Mouse (Mus musculus) right cerebral cortex, adult 18-20 months (tissue): Measurements from ENCODE around the gene Ralbp1.

Source experiments
- DNase-seq: peaks from one replicate; pipeline ENCODE4 v3.0.0; 2022; ENCODE audit warnings: mixed read lengths

Ralbp1 gene

GRCm38 (mm10) chr17:65889476-65889875 is 3.9 kb upstream of the Ralbp1 start:
- no peak for DNase-seq

- DNase-seq, result no peak
Measured at GRCm38 (mm10) chr17:65886571-65886970, 973 bp upstream of the Ralbp1 start.

GRCm38 (mm10) chr17:65885398-65885696 is 251 bp downstream of the Ralbp1 start:
- no peak for DNase-seq

DNA sequence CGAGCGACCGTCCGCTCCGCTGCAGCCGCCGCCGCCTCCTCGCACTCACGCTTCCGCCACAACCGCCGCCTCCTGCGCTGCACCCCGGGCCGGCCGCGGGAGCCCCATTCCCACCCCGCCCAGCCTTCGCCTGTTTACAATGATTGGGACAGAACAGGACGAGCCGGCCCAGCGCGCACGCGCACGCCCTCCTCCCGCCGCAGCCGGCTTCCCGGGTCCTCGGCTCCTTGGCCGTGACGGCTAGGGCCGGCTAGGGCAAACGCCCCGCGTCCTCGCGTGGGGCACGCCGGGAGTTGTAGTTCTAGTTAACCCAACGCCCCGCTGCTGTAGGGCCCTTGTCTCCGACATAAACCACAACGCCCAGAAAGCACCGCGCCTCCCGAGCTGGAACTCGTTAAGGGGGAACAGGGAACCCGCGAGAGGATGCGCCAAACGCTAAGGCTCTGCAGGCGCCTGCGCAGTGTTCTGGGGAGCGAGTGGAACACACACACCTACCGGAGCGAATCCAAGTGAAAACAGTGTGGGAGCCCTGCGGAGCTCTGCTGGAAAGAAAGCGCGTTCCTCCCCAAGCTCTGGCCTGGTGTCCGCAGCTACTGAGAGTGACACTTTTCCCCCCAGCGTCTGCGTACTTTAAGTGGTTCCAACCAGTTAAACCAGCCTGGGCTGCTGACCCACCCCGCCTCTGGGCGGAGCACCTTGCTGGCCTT is 754 bp downstream of the Ralbp1 start:
- DNase-seq, result peak; percentile 100

DNA sequence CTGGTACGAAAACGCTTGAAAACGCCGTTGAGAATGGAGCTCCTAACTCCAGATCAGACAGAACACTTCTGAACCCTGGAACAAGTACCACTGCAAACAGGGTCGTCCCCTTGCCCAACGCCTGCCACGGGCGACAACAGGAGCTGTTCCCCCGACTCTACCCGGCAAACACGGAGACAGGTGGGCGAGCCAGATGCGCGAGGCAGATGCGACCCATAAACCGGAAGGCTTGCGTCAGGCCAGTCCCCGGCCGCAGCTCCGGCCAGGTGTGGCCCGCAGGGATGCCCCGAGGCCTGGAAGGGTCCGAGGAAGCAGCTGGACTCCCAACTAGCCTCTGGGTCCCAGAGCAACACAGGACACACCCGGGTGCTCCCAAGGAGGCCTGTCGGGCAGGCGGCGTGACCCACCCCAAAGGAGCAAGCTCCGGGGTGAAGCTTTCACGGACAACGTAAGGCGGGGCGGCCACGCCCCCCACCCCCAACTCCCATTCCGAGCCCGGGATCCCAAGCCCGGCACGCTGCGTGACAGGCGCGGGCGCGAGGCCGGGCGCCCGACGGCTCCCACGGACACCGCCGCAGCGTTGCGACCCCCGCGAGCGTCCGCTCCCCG is 1.4 kb downstream of the Ralbp1 start:
- DNase-seq, result peak; percentile 49

DNA sequence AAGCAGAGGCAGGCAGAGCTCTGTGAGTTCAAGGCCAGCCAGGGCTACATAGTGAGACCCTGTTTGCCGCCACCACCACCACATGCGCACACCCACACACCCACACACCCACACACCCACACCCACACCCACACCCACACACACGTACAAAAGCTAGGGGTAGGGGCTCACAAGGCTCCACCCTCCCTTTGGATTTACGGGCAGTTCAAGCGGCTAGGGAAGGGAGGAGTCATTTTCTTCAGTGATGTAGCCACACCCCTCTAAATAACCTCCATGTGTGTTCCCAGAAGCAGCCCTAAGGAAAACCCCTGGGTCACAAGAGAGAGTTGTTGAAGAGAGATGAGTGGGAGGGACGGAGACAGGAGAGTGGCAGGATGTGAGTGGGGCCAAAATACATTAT is 8.6 kb downstream of the Ralbp1 start:
- no peak for DNase-seq

DNA sequence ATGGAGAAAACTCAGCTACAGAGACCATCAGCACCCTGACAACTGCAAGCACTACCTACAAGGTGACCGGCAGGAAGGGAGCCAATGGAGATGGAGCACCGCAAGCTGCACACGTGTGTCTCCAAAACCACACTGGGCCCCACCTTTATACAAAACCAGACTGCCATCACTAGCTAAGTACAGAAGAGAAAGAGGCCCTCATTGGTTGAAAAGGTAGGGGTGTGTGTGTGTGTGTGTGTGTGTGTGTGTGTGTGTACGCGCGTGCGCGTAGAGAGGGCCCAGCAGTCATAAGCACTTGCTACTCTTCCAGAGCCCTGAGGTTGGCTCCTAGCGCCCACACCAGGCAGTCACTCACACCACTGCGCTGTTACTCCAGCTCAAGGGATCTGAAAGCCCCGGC is 11.8 kb downstream of the Ralbp1 start:
- DNase-seq, result no peak

- DNase-seq, result no peak
Measured at GRCm38 (mm10) chr17:65873156-65873555, 12.4 kb downstream of the Ralbp1 start.

- no peak for DNase-seq
Measured at GRCm38 (mm10) chr17:65872652-65873051, 12.9 kb downstream of the Ralbp1 start.

DNA sequence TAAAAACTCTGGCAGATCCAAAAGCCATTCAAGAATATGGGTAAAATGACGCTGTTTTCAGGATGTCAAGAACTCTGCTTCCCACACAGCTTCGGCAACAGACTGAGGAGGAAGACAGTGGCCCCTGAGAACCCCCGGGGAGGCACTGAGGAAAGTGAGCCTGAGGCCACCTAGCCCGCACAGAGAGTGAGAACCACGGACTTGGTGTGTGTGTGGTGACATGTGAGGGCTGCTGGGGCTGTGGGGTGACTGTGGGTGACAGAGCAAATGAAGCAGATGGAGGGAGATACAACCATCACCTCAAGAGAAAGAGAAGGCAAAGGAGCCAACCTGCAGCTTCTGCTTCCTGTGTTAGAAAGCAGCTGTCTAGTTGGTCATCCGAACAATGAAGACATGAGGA is 13.5 kb downstream of the Ralbp1 start:
- DNase-seq, result no peak

DNA sequence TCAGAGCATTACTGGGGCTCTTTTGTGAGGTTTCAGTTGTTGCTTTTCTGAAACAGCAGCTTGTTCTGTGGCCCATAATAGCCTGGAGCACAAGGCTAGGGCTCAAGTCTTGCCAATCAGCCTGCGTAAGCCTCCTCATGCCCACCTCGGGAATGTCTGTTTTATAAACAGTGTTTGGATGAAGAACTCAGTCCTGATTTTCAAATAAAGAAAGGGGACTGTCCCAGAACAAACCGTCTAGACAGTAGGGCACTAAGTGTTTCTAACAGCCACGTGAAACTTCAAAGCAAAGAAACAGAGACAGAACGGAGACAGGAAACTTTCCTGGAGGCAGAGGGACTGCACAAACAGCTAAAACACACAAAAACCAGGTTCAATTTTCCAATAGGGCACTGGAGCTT is 14.0 kb downstream of the Ralbp1 start:
- DNase-seq, result no peak

- peak; percentile 55 for DNase-seq
Measured at GRCm38 (mm10) chr17:65870146-65870545, 15.5 kb downstream of the Ralbp1 start.

GRCm38 (mm10) chr17:65869720-65870119 is 15.9 kb downstream of the Ralbp1 start:
- no peak for DNase-seq

DNA sequence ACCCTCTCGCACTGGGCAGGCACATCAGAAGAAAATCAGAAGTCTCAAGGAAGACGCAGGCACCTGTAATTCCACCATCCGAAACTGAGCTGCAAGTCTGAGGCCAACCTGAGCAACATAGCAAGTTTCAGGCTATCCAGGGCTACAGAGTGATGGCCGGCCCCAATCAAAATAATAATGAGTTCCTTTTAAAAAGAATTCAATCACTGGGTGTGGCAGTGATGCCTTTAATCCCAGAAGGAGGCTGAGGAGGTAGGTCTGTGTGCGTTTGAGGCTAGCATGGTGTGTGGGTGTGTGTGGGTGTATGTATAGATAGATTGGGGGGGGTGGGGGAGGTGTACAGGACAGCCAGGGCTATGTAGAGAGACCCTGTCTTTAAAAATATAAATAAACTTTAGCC is 17.6 kb downstream of the Ralbp1 start:
- no peak for DNase-seq

GRCm38 (mm10) chr17:65866201-65866600 is 19.4 kb downstream of the Ralbp1 start:
- no peak for DNase-seq

DNA sequence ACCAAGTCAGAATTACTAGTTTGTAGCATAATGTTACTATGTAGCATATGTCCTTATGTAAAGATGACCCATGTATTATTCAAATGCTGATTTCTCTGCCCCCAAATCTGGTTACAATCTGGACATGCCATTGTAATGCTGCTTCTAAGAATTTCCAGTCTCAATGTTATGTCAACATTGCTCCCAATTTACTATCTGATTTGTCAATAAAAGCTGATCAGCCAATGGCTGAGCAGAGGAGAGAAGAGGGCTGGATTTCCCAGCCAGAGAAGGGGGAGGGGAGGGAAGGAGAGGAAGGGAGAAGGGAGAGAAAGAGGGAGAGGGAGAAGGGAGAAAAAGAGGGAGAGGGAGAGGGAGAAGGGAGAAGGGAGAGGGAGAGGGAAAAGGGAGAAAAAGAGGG is 20.3 kb downstream of the Ralbp1 start:
- DNase-seq, result no peak

GRCm38 (mm10) chr17:65864742-65865141 is 20.9 kb downstream of the Ralbp1 start:
- DNase-seq, result no peak

DNA sequence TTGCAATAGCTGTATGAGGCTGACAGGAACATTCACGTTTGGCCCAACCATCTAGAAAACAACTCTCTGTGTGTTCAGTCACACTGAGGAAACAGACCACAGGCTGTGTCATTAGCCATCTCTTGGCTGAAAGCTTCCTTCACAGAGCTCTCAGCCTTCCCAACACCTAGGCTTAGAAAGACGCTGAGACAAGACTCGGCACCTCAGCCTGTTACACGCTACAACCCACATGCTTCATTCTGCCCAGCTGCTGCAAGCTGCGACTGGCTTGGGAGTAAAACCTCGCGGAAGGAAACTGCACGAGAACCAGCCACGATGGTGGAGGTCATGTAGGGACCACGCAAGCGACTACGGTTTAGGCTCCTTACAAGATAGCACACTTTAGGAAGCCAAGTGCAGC is 21.8 kb downstream of the Ralbp1 start:
- DNase-seq, result peak; percentile 29

- no peak for DNase-seq
Measured at GRCm38 (mm10) chr17:65862579-65862978, 23.0 kb downstream of the Ralbp1 start.

- no peak for DNase-seq
Measured at GRCm38 (mm10) chr17:65857617-65858016, 28.0 kb downstream of the Ralbp1 start.

DNA sequence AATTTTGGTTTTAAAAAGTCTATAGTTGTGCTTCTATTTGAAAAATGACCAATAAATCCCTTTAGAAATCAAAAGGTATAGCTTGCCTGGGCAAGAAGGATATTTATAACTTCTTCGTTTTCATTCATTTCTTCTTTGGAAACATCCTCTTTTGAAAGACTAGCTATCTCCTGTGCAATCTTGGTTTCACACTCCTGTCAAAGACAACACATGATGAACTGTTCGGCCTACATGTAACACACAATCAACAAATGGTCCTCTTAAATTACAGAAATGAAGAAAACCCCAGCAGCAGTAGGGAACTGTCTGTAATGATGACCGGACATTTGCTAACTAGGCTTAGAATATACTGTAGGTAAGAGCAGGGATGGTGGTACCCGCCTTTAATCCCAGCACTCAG is 31.6 kb downstream of the Ralbp1 start:
- DNase-seq, result no peak

- DNase-seq, result no peak
Measured at GRCm38 (mm10) chr17:65853326-65853725, 32.3 kb downstream of the Ralbp1 start.

- no peak for DNase-seq
Measured at GRCm38 (mm10) chr17:65851749-65852148, 33.8 kb downstream of the Ralbp1 start.

- no peak for DNase-seq
Measured at GRCm38 (mm10) chr17:65850487-65850886, 35.1 kb downstream of the Ralbp1 start.
